Mouse (Mus musculus): ENCODE measurements around the gene Ccdc7a. TPM values are rescaled to one million over a fixed set of nuclear protein-coding genes. Genes with fewer than 3 reads are reported as not detected.
"Not testable (repeated sequence)": the region's sequence is repeated elsewhere in the genome, so short reads cannot be mapped to it uniquely, and the experiment has no call there.

Ccdc7a gene
- not detected in 2 replicates for polyA plus RNA-seq (2014; fragmentation: Nextera tagmentation; extraction: Ambion mirVana)

DNA sequence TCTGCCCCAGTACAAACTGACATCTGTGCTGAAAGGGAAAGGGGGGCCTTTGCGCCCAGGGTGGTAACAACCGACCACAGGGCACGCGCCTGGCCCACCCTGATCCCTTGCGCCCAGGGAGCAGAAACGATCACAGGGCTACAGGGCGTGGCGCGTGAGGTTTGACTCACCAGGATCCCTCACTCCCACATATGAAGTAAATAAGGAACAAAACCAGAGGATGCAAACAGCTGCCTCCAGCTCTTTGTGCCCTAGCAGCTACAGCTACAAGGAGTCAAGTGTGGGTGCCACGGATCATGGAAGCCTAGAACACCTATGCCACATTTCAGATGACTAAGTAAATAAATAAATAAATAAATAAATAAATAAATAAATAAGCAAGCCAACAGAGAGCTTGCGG, at the start of gene Ccdc7a:
TSS of gene Ccdc7a (minus strand) at position 101 of the 400 bp plus-strand sequence.
- H3K36me3 ChIP-seq (ENCODE audit: control insufficient read depth, insufficient read depth, low read length); H3K27ac ChIP-seq (ENCODE audit: low read depth, low read length); H3K4me3 ChIP-seq (ENCODE audit: low read length); H3K4me1 ChIP-seq (ENCODE audit: control insufficient read depth, insufficient read depth, low read length); H3K27me3 ChIP-seq (ENCODE audit: control insufficient read depth, insufficient read depth, low read length); H3K4me2 ChIP-seq (replicated peaks; ENCODE audit: low read depth, low read length); H3K9me3 ChIP-seq (ENCODE audit: control insufficient read depth, low read length); H3K9ac ChIP-seq (ENCODE audit: low read depth, low read length); ATAC-seq (ENCODE audit: low FRiP score, low TSS enrichment): not testable (repeated sequence)
- WGBS: 87% methylated on average over 2 of the region's 11 CpGs

DNA sequence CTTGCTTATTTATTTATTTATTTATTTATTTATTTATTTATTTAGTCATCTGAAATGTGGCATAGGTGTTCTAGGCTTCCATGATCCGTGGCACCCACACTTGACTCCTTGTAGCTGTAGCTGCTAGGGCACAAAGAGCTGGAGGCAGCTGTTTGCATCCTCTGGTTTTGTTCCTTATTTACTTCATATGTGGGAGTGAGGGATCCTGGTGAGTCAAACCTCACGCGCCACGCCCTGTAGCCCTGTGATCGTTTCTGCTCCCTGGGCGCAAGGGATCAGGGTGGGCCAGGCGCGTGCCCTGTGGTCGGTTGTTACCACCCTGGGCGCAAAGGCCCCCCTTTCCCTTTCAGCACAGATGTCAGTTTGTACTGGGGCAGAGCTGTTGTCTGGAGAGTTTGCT, 1.5 kb upstream of the Ccdc7a start, which contains the start of gene Ccdc7b:
TSS of gene Ccdc7b (plus strand) at position 301 of the 400 bp plus-strand sequence.
- H3K9me3 ChIP-seq (ENCODE audit: control insufficient read depth, low read length); H3K27ac ChIP-seq (ENCODE audit: low read depth, low read length); H3K4me1 ChIP-seq (ENCODE audit: control insufficient read depth, insufficient read depth, low read length); H3K4me3 ChIP-seq (ENCODE audit: low read length); ATAC-seq (ENCODE audit: low FRiP score, low TSS enrichment); H3K4me2 ChIP-seq (replicated peaks; ENCODE audit: low read depth, low read length); H3K9ac ChIP-seq (ENCODE audit: low read depth, low read length); H3K36me3 ChIP-seq (ENCODE audit: control insufficient read depth, insufficient read depth, low read length); H3K27me3 ChIP-seq (ENCODE audit: control insufficient read depth, insufficient read depth, low read length): not testable (repeated sequence)
- whole genome bisulfite sequencing: 85% methylated on average over 1 of the region's 10 CpGs

DNA sequence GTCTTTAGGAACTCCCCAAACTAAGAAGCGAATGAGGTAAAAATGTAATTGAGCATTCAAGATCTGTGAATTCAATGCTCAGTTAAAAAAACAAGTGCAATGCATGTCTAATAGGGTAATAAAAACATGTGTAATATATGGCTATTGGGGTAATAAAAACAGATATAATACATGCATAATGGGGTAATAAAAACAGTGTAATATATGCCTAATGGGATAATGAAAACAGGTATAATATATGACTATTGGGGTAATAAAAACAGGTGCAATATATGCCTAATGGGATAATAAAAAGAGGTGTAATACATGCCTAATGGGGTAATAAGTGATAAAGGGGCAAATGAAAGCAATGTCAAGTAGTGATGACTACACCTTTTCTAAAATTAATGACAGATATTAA, 73.9 kb downstream of the Ccdc7a start:
- Histone ChIP-seq H3K9me3 (ENCODE audit: control insufficient read depth, low read length) (no peaks in the 10 kb centered on the region), H3K27me3 (ENCODE audit: control insufficient read depth, insufficient read depth, low read length) (no peaks in the 10 kb centered on the region), H3K4me1 (ENCODE audit: control insufficient read depth, insufficient read depth, low read length) (no peaks in the 10 kb centered on the region), H3K9ac (ENCODE audit: low read depth, low read length) (no peak overlapping the region), H3K27ac (ENCODE audit: low read depth, low read length) (no peak overlapping the region), H3K4me3 (ENCODE audit: low read length) (no peak overlapping the region), H3K36me3 (ENCODE audit: control insufficient read depth, insufficient read depth, low read length) (no peaks in the 10 kb centered on the region), H3K4me2 (replicated peaks; ENCODE audit: low read depth, low read length) (no peak overlapping the region)
- WGBS: 84% methylated on average over 1 of the region's 1 CpGs
- no peak for ATAC-seq (ENCODE audit: low FRiP score, low TSS enrichment)

GRCm38 (mm10) chr8:128948941-128949340, 116.4 kb downstream of the Ccdc7a start:
- H3K36me3 ChIP-seq (ENCODE audit: control insufficient read depth, insufficient read depth, low read length); H3K9me3 ChIP-seq (ENCODE audit: control insufficient read depth, low read length); H3K9ac ChIP-seq (ENCODE audit: low read depth, low read length); ATAC-seq (ENCODE audit: low FRiP score, low TSS enrichment); H3K4me2 ChIP-seq (replicated peaks; ENCODE audit: low read depth, low read length); H3K4me3 ChIP-seq (ENCODE audit: low read length); H3K4me1 ChIP-seq (ENCODE audit: control insufficient read depth, insufficient read depth, low read length); H3K27ac ChIP-seq (ENCODE audit: low read depth, low read length); H3K27me3 ChIP-seq (ENCODE audit: control insufficient read depth, insufficient read depth, low read length): not testable (repeated sequence)
- WGBS: 81% methylated on average over 11 of the region's 11 CpGs

GRCm38 (mm10) chr8:128941022-128941641, 124.2 kb downstream of the Ccdc7a start:
- WGBS: 4% methylated on average over 6 of the region's 6 CpGs
- H3K4me1 ChIP-seq (ENCODE audit: control insufficient read depth, insufficient read depth, low read length); ATAC-seq (ENCODE audit: low FRiP score, low TSS enrichment); H3K4me2 ChIP-seq (replicated peaks; ENCODE audit: low read depth, low read length); H3K27me3 ChIP-seq (ENCODE audit: control insufficient read depth, insufficient read depth, low read length); H3K27ac ChIP-seq (ENCODE audit: low read depth, low read length); H3K9me3 ChIP-seq (ENCODE audit: control insufficient read depth, low read length); H3K36me3 ChIP-seq (ENCODE audit: control insufficient read depth, insufficient read depth, low read length); H3K4me3 ChIP-seq (ENCODE audit: low read length); H3K9ac ChIP-seq (ENCODE audit: low read depth, low read length): not testable (repeated sequence)

- H3K9ac ChIP-seq (ENCODE audit: low read depth, low read length): no peak overlapping the region
- no peak overlapping the region for H3K4me2 ChIP-seq (replicated peaks; ENCODE audit: low read depth, low read length)
- H3K27me3 ChIP-seq (ENCODE audit: control insufficient read depth, insufficient read depth, low read length): no peaks in the 10 kb centered on the region
- 67% methylated on average over 4 of the region's 4 CpGs for WGBS
- no peaks in the 10 kb centered on the region for H3K4me1 ChIP-seq (ENCODE audit: control insufficient read depth, insufficient read depth, low read length)
- no peaks in the 10 kb centered on the region for H3K9me3 ChIP-seq (ENCODE audit: control insufficient read depth, low read length)
- no peaks in the 10 kb centered on the region for H3K36me3 ChIP-seq (ENCODE audit: control insufficient read depth, insufficient read depth, low read length)
- no peak for ATAC-seq (ENCODE audit: low FRiP score, low TSS enrichment)
- H3K4me3 ChIP-seq (ENCODE audit: low read length): no peak overlapping the region
- no peak overlapping the region for H3K27ac ChIP-seq (ENCODE audit: low read depth, low read length)
These were observed 131.9 kb downstream of the Ccdc7a start for GRCm38 (mm10) chr8:128933446-128933845.

GRCm38 (mm10) chr8:128882719-128883118, 182.6 kb downstream of the Ccdc7a start:
- H3K9ac ChIP-seq (ENCODE audit: low read depth, low read length): no peak overlapping the region
- no peak overlapping the region for H3K4me2 ChIP-seq (replicated peaks; ENCODE audit: low read depth, low read length)
- H3K9me3 ChIP-seq (ENCODE audit: control insufficient read depth, low read length): no peaks in the 10 kb centered on the region
- H3K27me3 ChIP-seq (ENCODE audit: control insufficient read depth, insufficient read depth, low read length): no peaks in the 10 kb centered on the region
- no peak overlapping the region for H3K27ac ChIP-seq (ENCODE audit: low read depth, low read length)
- no peaks in the 10 kb centered on the region for H3K4me1 ChIP-seq (ENCODE audit: control insufficient read depth, insufficient read depth, low read length)
- H3K36me3 ChIP-seq (ENCODE audit: control insufficient read depth, insufficient read depth, low read length): no peaks in the 10 kb centered on the region
- 65% methylated on average over 3 of the region's 3 CpGs for WGBS
- ATAC-seq (ENCODE audit: low FRiP score, low TSS enrichment): no peak
- no peak overlapping the region for H3K4me3 ChIP-seq (ENCODE audit: low read length)

DNA sequence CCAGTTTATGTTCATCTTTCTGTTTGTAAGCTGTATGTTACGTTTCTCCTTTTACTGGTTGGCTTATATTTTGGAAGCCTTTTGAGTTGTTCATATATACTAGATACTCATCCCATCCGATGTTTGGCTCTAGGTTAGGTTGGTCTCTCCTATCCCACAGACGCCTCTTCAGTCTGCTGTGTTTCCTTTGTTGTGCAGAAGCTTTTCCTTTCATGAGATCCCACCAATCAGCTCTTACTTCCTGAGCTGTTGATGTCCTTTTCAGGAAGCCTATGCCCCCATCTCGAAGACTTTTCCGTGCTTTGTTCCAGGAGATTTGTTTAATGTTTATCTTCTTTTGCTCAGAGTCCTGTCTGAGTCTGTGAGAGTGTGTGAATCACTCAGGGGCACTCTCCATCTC, 221.6 kb downstream of the Ccdc7a start:
- Histone ChIP-seq H3K27me3 (ENCODE audit: control insufficient read depth, insufficient read depth, low read length) (no peaks in the 10 kb centered on the region), H3K9me3 (ENCODE audit: control insufficient read depth, low read length) (no peaks in the 10 kb centered on the region), H3K27ac (ENCODE audit: low read depth, low read length) (no peak overlapping the region), H3K9ac (ENCODE audit: low read depth, low read length) (no peak overlapping the region), H3K4me1 (ENCODE audit: control insufficient read depth, insufficient read depth, low read length) (no peaks in the 10 kb centered on the region), H3K4me2 (replicated peaks; ENCODE audit: low read depth, low read length) (no peak overlapping the region), H3K4me3 (ENCODE audit: low read length) (no peak overlapping the region), H3K36me3 (ENCODE audit: control insufficient read depth, insufficient read depth, low read length) (no peaks in the 10 kb centered on the region)
- no peak for ATAC-seq (ENCODE audit: low FRiP score, low TSS enrichment)
- 58% methylated on average over 5 of the region's 5 CpGs for WGBS

DNA sequence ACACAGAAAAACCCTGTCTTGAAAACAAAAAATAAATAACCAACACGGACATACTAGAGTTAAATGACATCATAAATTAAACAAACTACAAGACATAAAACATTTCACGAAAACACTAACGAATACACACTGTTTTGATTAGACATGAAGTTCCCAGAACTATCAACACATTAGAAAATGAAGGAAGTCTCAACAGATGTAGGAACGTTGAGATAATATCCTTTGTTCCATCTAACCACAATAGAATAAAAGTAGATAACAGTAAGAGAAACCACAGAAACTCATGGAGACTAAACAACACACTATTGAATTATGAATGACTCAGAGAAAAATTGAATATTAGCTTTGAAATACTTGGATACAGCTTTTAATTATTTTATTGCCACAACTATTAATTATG, 252.8 kb downstream of the Ccdc7a start:
- Histone ChIP-seq H3K4me1 (ENCODE audit: control insufficient read depth, insufficient read depth, low read length) (no peaks in the 10 kb centered on the region), H3K36me3 (ENCODE audit: control insufficient read depth, insufficient read depth, low read length) (no peaks in the 10 kb centered on the region), H3K27ac (ENCODE audit: low read depth, low read length) (no peak overlapping the region), H3K9me3 (ENCODE audit: control insufficient read depth, low read length) (no peaks in the 10 kb centered on the region), H3K4me3 (ENCODE audit: low read length) (no peak overlapping the region), H3K27me3 (ENCODE audit: control insufficient read depth, insufficient read depth, low read length) (no peaks in the 10 kb centered on the region), H3K4me2 (replicated peaks; ENCODE audit: low read depth, low read length) (no peak overlapping the region), H3K9ac (ENCODE audit: low read depth, low read length) (no peak overlapping the region)
- WGBS: 58% methylated on average over 4 of the region's 4 CpGs
- ATAC-seq (ENCODE audit: low FRiP score, low TSS enrichment): no peak
